Comparison of ENCODE assay signal across 21 mouse cellular contexts in the genomic region with DNA sequence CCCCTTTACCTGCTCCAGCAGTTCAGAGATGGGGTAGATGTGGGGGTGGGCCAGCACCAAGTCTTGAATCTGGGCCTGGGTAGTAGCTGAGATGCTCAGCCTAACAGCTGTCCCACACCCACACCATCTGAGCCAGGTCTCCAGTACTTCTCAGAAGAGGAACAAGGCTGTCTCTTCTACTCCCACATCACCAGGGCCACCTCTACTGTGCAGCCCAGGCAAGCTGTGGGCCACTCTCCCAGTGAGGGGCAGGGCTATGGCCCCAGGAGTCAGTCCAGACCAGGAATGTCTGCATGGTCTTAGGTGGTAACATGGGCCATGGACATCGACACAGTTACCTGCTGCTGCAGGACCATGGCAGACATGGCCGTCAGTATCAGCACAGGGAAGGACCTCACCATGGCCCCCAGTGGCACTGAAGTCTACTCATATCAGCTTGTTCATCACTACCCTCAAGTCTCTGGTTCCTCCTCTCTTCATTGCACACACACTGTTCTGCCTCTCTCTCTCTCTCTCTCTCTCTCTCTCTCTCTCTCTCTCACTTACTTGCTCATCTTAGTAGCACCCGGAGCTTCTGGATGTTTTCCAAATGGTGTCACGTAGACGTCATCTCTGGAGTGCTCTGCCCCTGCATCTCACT. TPM values are rescaled to one million over a fixed set of nuclear protein-coding genes. Genes with fewer than 3 reads are reported as not detected.
DNase-seq lines count a peak whose midpoint lies in the region; ATAC-seq and TF ChIP-seq lines count a peak whose summit lies in the region.
"Had no signal": no experiment of that assay in that cellular context is flagged by ENCODE, and none has a peak within 500 bp of the region (broad histone marks: within the 10 kb centered on the region; RNA-seq: fewer than 3 reads in every experiment).

No protein-coding gene starts in this region.

- no peak for DNase-seq in cerebellum, adult 11-12 months
- DNase-seq in ES-CJ7 (ENCODE audit: low read depth, low spot score): peak; percentile 1
- DNase-seq in urinary bladder, postnatal 25 days (ENCODE audit: low spot score): no peak
- no peak for DNase-seq in cerebellum, adult 2 months
- no peak for DNase-seq in right cerebral cortex, postnatal 10 days (ENCODE audit: low spot score in 2 of 2)
- DNase-seq: adrenal gland, postnatal 10 days; cerebellum, adult 9-11 months; gastrocnemius, postnatal 36 days; heart, postnatal 36 days; kidney, adult 2 months; kidney, postnatal 36 days; layer of hippocampus, adult 9-11 months; lung, postnatal 10 days had no signal

- WGBS in liver, embryonic 12.5 days (ENCODE audit: insufficient replicate concordance): 55% methylated on average over 5 of the region's 5 CpGs
- WGBS in cerebellum, adult 2 months: 48% methylated on average over 5 of the region's 5 CpGs

- no peak for TF ChIP-seq CTCF in cerebellum, adult 2 months (IDR thresholded peaks at IDR 0.05; ENCODE audit: borderline replicate concordance, insufficient read depth, low read depth, low read length)

- no peak overlapping the region for H3K4me2 ChIP-seq in liver, embryonic 12.5 days
- H3K4me2 ChIP-seq: embryonic facial prominence, embryonic 13.5 days; midbrain, embryonic 11.5 days had no signal

- H3K4me1 ChIP-seq in liver, embryonic 12.5 days: peaks cover 29% of the 10 kb centered on the region
- H3K4me1 ChIP-seq in cerebellum, adult 2 months (ENCODE audit: control insufficient read depth, insufficient read depth, low read length): no peaks in the 10 kb centered on the region
- H3K4me1 ChIP-seq: embryonic facial prominence, embryonic 13.5 days had no signal

- ATAC-seq in cerebellum, adult (ENCODE audit: insufficient number of reproducible peaks, low FRiP score, low TSS enrichment): peak; percentile 36; the same call in 1 of the 2 replicates
- ATAC-seq in liver, embryonic 12.5 days: peak; percentile 59
- ATAC-seq in megakaryocyte progenitor cell, adult 5-6 weeks (replicated peaks; ENCODE audit: poor library complexity): peak; percentile 36
- ATAC-seq: CD4-positive, CD25-positive, alpha-beta regulatory T cell, adult 4 months; hindbrain, embryonic 16.5 days had no signal

- TF ChIP-seq POLR2A in cerebellum, adult 2 months (IDR thresholded peaks at IDR 0.05; ENCODE audit: borderline replicate concordance, insufficient read depth, low read length): no peak

- no peaks in the 10 kb centered on the region for H3K9me3 ChIP-seq in liver, embryonic 12.5 days (replicated peaks)
- H3K9me3 ChIP-seq: embryonic facial prominence, embryonic 13.5 days; heart, embryonic 10.5 days had no signal

- H3K36me3 ChIP-seq in liver, embryonic 12.5 days: no peaks in the 10 kb centered on the region
- H3K36me3 ChIP-seq: embryonic facial prominence, embryonic 13.5 days; heart, embryonic 10.5 days had no signal

- no peak overlapping the region for H3K9ac ChIP-seq in liver, embryonic 12.5 days
- H3K9ac ChIP-seq: embryonic facial prominence, embryonic 13.5 days had no signal

- H3K27ac ChIP-seq in liver, embryonic 12.5 days: peak overlapping the region; percentile 75
- H3K27ac ChIP-seq in cerebellum, adult 2 months (ENCODE audit: insufficient read depth, low read length): no peak overlapping the region
- H3K27ac ChIP-seq: embryonic facial prominence, embryonic 13.5 days; heart, embryonic 10.5 days had no signal

- H3K27me3 ChIP-seq in liver, embryonic 12.5 days (replicated peaks): no peaks in the 10 kb centered on the region
- H3K27me3 ChIP-seq in cerebellum, adult 2 months (ENCODE audit: control insufficient read depth, insufficient read depth, low read length): no peaks in the 10 kb centered on the region
- H3K27me3 ChIP-seq: embryonic facial prominence, embryonic 13.5 days had no signal

- no peak overlapping the region for H3K4me3 ChIP-seq in liver, embryonic 12.5 days
- H3K4me3 ChIP-seq in cerebellum, adult 2 months (replicated peaks; ENCODE audit: insufficient read depth, low read depth, low read length): no peak overlapping the region
- H3K4me3 ChIP-seq: embryonic facial prominence, embryonic 13.5 days; heart, embryonic 10.5 days had no signal

RNA-seq across cellular contexts. Expression of a gene that starts 15.8 kb away (rescaled TPM):
- polyA plus RNA-seq in liver, embryonic 12.5 days (2016; fragmentation: Nextera tagmentation; extraction: Ambion mirVana): 59.3 and 60.6 TPM in 2 replicates
- total RNA-seq in megakaryocyte progenitor cell, adult 5-6 weeks (2015): 48.4 and 53.3 TPM in 2 replicates
- 23.4 and 29.6 TPM in 2 replicates for total RNA-seq in megakaryocyte progenitor cell, adult 5-6 weeks (2017)
- polyA plus RNA-seq in cerebellum, adult 2 months (2012; rRNA removed): 32.7 and 43.4 TPM in 2 replicates

RNA-seq across cellular contexts. Expression of a gene that starts 58.0 kb away (rescaled TPM):
- polyA plus RNA-seq in liver, embryonic 12.5 days (2016; fragmentation: Nextera tagmentation; extraction: Ambion mirVana): 15.4 and 16.0 TPM in 2 replicates
- 18.9 and 25.0 TPM in 2 replicates for total RNA-seq in megakaryocyte progenitor cell, adult 5-6 weeks (2015)
- 16.6 and 18.8 TPM in 2 replicates for total RNA-seq in megakaryocyte progenitor cell, adult 5-6 weeks (2017)
- 1.7 and 2.4 TPM in 2 replicates for polyA plus RNA-seq in cerebellum, adult 2 months (2012; rRNA removed)
